Mouse (Mus musculus) thymus, adult 2 months (tissue): Measurements from ENCODE around the gene Iars2. TPM values are rescaled to one million over a fixed set of nuclear protein-coding genes. Genes with fewer than 3 reads are reported as not detected.

Experiments
- DNase-seq: peaks from one replicate; pipeline ENCODE4 v3.0.0; 2021
- H3K27ac ChIP-seq: fragments of 200-500 bp; 2 replicates; pipeline ENCODE4 v1.5.1; 2012; ENCODE audit warnings: low read length, control low read depth; ENCODE audit not compliant: control insufficient read depth, insufficient read depth
- H3K27me3 ChIP-seq: fragments of 200-500 bp; 2 replicates; pipeline ENCODE4 v1.6.1; 2012; ENCODE audit warnings: mild to moderate bottlenecking, low read length, moderate library complexity, mixed read lengths; ENCODE audit not compliant: control insufficient read depth, insufficient read depth
- H3K36me3 ChIP-seq: fragments of 200-500 bp; 2 replicates; pipeline ENCODE4 v1.6.1; 2012; ENCODE audit warnings: mild to moderate bottlenecking, low read length, moderate library complexity; ENCODE audit not compliant: control insufficient read depth, insufficient read depth
- H3K4me1 ChIP-seq: fragments of 200-500 bp; replicated peaks from 2 replicates; pipeline ENCODE4 v1.6.1; 2012; ENCODE audit warnings: low read length; ENCODE audit not compliant: control insufficient read depth, insufficient read depth
- H3K4me3 ChIP-seq: fragments of 200-500 bp; 2 replicates; pipeline ENCODE4 v1.5.1; 2012; ENCODE audit warnings: mild to moderate bottlenecking, low read length, control low read depth, moderate library complexity; ENCODE audit not compliant: control insufficient read depth, insufficient read depth
- CTCF ChIP-seq: fragments of 200-500 bp; IDR thresholded peaks from 2 replicates; pipeline ENCODE4 v1.5.1; 2012; ENCODE audit warnings: mild to moderate bottlenecking, control low read depth, low read length, moderate library complexity, borderline replicate concordance; ENCODE audit not compliant: control insufficient read depth, poor library complexity, insufficient read depth; ENCODE audit errors: extremely low read depth
- POLR2A ChIP-seq: fragments of 200-500 bp; IDR thresholded peaks from 2 replicates; pipeline ENCODE4 v1.6.1; 2012; ENCODE audit warnings: mild to moderate bottlenecking, low read length, control low read depth, moderate library complexity; ENCODE audit not compliant: control insufficient read depth, poor library complexity, insufficient read depth; ENCODE audit errors: extremely low read depth
- WGBS: fragments of 180-500 bp; shearing (Covaris S2); methylation state at CpG from one replicate; pipeline ENCODE4 v1.1.7; 2018; 5-methylcytosine and 5-hydroxymethylcytosine counted together
- polyA plus RNA-seq: library from polyadenylated mRNA; depleted of rRNA; stranded (reverse); fragments of >200 nt; gene quantifications from 2 replicates; pipeline ENCODE4 v1.2.3, GENCODE M21; 2012

Iars2 gene
- polyA plus RNA-seq, 1 experiment, result 22.7 TPM

- H3K27me3 ChIP-seq, result no peaks in the 10 kb centered on the region
- TF ChIP-seq POLR2A (no peak), CTCF (no peak)
- H3K4me1 ChIP-seq, result no peaks in the 10 kb centered on the region
- peaks cover 32% of the 10 kb centered on the region for H3K36me3 ChIP-seq
- no peak for DNase-seq
- H3K4me3 ChIP-seq, result no peak overlapping the region
- WGBS, result 94% methylated on average over 7 of the region's 7 CpGs
- H3K27ac ChIP-seq, result no peak overlapping the region
These were observed 53.2 kb downstream of the Iars2 start for GRCm38 (mm10) chr1:185275976-185276375.

GRCm38 (mm10) chr1:185274819-185275545, 54.2 kb downstream of the Iars2 start:
- TF ChIP-seq CTCF, result no peak
- no peak for TF ChIP-seq POLR2A
- no peak for DNase-seq
- WGBS, result 97% methylated on average over 5 of the region's 5 CpGs
- Histone ChIP-seq H3K4me1 (no peaks in the 10 kb centered on the region), H3K27me3 (no peaks in the 10 kb centered on the region), H3K27ac (no peak overlapping the region), H3K4me3 (no peak overlapping the region), H3K36me3 (peaks cover 32% of the 10 kb centered on the region)

- H3K36me3 ChIP-seq, result peaks cover 30% of the 10 kb centered on the region
- DNase-seq, result no peak
- H3K27me3 ChIP-seq, result no peaks in the 10 kb centered on the region
- TF ChIP-seq CTCF, result no peak
- no peak for TF ChIP-seq POLR2A
- H3K27ac ChIP-seq, result no peak overlapping the region
- WGBS, result 97% methylated on average over 9 of the region's 9 CpGs
- no peak overlapping the region for H3K4me3 ChIP-seq
- H3K4me1 ChIP-seq, result no peaks in the 10 kb centered on the region
These were observed 57.8 kb downstream of the Iars2 start for GRCm38 (mm10) chr1:185271373-185271772.

GRCm38 (mm10) chr1:185270403-185271097, 58.6 kb downstream of the Iars2 start:
- DNase-seq, result no peak
- Histone ChIP-seq H3K27ac (no peak overlapping the region), H3K4me1 (no peaks in the 10 kb centered on the region), H3K36me3 (peaks cover 25% of the 10 kb centered on the region), H3K4me3 (no peak overlapping the region), H3K27me3 (no peaks in the 10 kb centered on the region)
- no peak for TF ChIP-seq CTCF
- no peak for TF ChIP-seq POLR2A
- WGBS, result 96% methylated on average over 8 of the region's 8 CpGs

- H3K27ac ChIP-seq, result no peak overlapping the region
- no peak for DNase-seq
- whole genome bisulfite sequencing, result 87% methylated on average over 4 of the region's 4 CpGs
- no peaks in the 10 kb centered on the region for H3K27me3 ChIP-seq
- TF ChIP-seq CTCF, result no peak
- no peak for TF ChIP-seq POLR2A
- no peak overlapping the region for H3K4me3 ChIP-seq
- H3K4me1 ChIP-seq, result no peaks in the 10 kb centered on the region
- peaks cover 29% of the 10 kb centered on the region for H3K36me3 ChIP-seq
These were observed 60.5 kb downstream of the Iars2 start for GRCm38 (mm10) chr1:185268675-185269074.

GRCm38 (mm10) chr1:185262565-185262964, 66.6 kb downstream of the Iars2 start:
- no peak for DNase-seq
- Histone ChIP-seq H3K4me1 (no peaks in the 10 kb centered on the region), H3K4me3 (no peak overlapping the region), H3K27ac (no peak overlapping the region), H3K36me3 (peaks cover 38% of the 10 kb centered on the region), H3K27me3 (no peaks in the 10 kb centered on the region)
- TF ChIP-seq CTCF (0 out of 2 replicates have a peak, but pooled peaks have one; percentile 34), POLR2A (no peak)
- WGBS, result 95% methylated on average over 14 of the region's 14 CpGs

GRCm38 (mm10) chr1:185256753-185257152, 72.4 kb downstream of the Iars2 start:
- no peak overlapping the region for H3K4me3 ChIP-seq
- WGBS, result over 99% methylated on average over 3 of the region's 3 CpGs
- H3K27me3 ChIP-seq, result no peaks in the 10 kb centered on the region
- H3K36me3 ChIP-seq, result peaks cover 41% of the 10 kb centered on the region
- no peak for DNase-seq
- no peak for TF ChIP-seq CTCF
- no peak for TF ChIP-seq POLR2A
- H3K27ac ChIP-seq, result no peak overlapping the region
- no peaks in the 10 kb centered on the region for H3K4me1 ChIP-seq
